Mouse (Mus musculus): ENCODE data around the gene Pom121l2.

Gene Pom121l2

DNA sequence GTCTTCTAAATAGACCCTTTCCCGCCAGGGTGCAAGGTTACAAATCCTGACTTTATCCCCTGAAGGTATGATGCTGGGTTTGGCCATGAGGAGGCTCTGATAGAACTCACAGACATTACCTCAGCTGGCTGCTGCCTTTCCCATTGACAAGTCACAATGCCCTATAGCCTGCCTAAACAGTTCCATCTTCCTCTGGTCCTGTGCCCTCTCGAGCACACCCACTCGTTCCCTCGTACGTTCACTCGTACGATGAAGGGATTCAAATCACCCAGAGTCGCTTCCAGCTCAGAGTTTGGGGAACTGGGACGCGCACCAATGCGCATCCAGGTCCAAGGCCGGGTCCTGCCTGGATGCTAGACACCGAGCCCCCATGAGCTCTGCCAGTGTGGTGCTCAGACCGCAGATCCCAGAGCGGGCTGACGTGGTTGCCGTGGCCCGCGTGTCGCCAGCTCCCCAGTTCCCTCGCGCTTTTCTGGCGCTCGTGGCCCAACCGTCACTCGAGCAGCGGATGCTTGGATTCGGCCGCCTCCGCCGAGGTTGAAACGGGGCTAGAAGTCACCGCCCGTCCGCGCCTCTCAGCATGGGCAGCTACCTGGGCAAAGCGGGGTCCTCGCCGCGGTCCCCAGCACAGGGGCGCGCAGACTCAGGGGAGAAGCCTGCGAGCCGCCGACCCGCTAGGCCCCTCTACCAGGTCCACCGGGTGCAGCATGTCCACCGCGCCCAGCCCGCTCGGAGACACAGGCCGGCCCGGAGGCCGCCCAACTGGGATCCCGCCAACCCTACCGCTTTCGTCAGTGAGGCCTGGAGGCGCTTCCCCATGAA lies at the start of gene Pom121l2:
TSS of gene Pom121l2 (plus strand) at position 214 of the 822 bp plus-strand sequence.
- peak; percentile 33 for DNase-seq

DNA sequence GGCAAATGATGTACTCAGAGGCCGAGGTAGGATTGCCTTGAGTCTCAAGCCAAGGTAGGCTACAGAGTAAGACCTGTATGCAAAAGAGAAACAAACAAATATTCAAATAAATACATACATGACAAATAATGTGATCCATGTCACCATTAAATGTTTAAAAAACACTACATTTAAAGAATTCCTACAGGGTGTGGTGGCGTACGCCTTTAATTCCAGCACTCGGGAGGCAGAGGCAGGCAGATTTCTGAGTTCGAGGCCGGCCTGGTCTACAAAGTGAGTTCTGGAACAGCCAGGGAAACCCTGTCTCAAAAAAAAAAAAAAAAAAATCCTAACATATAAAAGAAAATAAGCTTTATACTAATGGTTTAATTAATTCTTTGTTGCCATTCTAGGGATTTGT lies 49.3 kb upstream of the Pom121l2 start:
- DNase-seq: no peak

DNA sequence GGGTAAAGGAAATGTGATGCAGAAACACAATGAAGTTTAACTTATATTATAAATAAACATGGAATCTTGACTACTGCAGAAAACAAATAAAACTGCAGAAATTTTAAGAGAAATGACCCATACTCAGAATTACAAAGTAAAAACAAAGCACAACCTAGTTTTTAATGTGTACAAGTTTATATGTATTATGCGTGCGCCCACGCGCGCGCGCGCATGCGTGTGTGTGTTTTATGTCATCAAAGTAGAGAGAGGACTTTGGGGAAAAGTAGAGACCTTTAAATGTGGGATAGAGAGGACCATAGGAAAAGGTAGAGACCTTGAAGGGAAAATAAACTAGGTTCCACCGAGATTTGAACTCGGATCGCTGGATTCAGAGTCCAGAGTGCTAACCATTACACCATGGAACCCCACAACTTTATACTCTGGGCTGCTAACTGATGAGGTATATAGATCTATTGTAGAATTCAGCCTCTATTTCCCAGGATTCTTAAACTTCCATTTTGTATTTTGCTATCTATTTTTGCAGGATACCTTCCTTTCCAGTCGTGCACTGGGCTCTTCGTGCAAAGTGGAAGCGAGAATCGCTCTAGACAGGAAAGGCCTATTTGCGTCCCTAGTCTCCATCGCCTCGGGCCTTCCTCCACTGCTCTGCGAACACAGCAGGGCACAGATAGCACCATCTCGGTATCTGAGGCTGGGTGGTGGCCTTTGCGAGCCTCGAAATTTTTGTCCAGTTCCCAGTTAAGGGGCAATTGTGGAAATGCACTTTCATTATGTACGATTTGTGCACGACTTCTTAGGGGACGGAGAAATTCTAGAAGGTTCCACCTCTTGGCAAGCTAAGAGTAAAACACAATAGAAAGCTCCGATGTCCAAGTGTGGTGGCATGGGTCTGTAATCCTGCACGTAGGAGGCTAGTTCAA lies 47.1 kb upstream of the Pom121l2 start:
- DNase-seq: no peak

DNA sequence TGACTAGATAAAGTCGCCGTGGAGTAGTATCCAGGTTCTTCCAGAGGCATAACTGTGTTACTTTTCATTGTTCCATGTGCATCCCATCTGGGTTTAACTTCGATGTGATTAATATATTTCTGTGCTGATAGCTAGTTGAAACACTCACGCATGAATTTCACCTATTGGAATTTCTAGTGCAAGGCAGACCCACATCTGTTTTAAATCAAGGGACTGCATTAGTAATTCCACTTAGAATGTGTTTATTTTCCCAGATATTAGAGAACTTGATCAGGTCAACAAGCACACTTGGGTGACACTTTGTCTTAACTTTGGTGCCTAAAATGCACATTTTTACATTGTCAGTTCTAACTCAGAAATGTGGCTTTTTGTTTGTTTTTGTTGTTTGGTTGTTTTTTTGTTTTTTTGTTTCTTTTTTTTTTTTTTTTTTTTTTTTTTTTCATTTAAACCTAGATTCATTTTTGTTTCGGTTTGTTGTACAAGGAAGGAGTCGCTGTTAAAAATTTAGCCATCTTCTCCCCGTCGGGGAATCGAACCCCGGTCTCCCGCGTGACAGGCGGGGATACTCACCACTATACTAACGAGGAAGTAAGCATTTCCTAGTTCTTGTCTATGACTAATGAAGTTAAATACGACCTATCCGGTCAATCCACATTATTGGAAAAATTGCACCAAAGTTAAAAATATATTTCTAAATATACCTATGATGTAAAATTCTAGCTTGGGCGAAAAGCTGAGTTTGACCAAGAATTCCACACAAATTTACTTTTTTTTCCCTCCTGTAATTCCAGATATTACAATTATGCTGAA lies 45.8 kb upstream of the Pom121l2 start:
- DNase-seq: peak; percentile 27

DNA sequence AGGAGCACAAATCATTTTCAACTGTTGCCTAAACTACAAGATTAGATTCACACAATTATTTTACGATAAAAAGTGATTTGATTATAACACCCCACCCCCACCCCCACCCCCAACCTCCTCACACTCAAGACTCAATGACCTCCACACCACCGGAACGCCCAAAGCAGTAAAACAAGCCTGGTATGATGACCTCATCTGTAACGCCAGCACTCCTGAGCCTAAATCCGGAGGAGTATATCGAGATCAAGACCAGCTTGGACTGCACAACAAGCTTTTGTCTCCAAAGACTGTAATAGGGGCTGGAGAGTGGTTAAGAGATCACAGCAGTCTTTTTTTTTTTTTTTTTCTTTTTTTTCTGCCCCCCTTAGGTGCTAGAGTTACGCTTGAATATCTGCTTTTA lies 45.2 kb upstream of the Pom121l2 start:
- DNase-seq: no peak

DNA sequence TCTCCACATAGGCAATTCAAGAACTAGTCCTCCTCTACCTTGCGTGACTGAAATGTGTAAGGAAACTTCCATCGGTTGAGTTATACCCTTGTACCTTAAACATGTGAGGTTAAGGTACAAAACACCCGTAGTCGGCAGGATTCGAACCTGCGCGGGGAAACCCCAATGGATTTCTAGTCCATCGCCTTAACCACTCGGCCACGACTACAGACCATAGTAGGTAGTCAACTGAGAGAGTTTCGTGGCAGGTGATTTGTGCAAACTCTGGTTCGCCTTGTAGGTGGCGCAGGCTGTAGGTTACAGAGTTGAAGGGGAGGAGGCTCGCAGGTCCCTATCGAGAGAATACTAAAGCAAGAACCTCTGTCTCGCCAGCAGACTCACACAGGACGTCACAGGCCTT lies 44.0 kb upstream of the Pom121l2 start:
- no peak for DNase-seq

DNA sequence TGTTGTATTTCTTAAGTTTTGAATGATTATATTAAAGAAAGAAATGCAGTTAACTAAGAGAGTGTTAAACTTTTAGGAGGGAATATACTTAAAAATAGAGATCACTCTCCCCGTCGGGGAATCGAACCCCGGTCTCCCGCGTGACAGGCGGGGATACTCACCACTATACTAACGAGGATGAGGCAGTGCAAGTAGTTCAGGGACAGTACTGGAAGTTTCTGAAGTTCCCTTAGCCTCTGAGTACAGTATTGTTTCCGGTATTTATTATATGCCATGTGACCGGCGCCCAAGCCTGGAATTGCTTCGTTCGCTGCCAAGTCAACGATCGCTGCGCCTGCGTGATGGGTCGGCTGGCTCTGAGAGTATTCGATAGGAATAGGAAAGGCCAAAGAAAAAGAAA lies 40.8 kb upstream of the Pom121l2 start:
- peak; percentile 77 for DNase-seq

DNA sequence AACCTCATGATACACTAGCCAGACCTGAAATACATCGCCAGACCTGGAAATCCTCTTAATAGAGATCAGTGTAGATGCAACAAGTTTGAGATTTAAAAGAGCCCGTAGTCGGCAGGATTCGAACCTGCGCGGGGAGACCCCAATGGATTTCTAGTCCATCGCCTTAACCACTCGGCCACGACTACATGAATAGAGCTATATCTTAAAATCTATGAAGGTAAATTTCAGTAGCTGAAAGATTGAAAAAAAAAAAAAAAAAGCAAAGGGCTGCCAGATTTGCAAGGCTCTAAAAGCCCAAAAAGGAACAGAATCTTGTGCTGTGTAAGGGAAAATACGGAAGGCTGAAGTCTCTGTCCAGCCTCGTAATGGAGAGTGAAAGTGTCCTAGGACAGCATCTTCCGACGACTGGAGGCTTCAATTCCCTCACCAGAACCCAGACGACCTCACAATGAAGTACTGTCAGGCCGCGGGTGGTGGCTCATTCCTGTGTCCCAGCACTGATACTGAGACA lies 40.1 kb upstream of the Pom121l2 start:
- DNase-seq: peak; percentile 80

DNA sequence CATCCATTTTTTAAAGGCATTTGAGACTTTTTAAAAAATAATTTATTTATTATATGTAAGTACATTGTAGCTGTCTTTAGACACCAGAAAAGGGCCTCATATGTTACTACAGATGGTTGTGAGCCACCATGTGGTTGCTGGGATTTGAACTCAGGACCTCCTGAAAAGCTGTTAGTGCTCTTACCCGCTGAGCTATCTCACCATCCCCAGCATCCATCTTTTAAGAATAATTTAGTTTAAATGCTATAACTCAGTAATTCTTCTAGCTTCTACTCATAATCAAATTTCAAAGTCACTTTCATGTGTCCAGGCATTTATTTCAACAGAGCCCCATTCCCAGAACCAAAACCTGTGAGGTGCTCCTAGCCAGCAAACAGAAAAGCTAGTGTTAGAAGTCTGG lies 37.4 kb upstream of the Pom121l2 start:
- no peak for DNase-seq

DNA sequence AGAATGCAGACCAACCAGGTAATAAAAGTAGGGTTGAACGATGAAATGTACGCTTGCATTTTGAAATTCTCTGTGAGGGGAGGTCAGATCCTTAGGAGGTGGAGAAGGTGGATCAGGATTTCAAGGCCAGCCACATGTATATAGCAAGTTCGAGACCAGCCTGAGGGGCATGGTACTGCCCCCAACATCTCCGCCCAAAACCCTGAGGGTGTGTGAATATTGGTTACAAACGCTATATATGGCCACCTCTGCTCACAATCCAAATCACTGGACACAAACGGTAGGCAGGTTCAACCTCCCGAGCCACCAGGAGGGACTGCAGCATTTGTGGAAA lies 36.4 kb upstream of the Pom121l2 start:
- DNase-seq: no peak

DNA sequence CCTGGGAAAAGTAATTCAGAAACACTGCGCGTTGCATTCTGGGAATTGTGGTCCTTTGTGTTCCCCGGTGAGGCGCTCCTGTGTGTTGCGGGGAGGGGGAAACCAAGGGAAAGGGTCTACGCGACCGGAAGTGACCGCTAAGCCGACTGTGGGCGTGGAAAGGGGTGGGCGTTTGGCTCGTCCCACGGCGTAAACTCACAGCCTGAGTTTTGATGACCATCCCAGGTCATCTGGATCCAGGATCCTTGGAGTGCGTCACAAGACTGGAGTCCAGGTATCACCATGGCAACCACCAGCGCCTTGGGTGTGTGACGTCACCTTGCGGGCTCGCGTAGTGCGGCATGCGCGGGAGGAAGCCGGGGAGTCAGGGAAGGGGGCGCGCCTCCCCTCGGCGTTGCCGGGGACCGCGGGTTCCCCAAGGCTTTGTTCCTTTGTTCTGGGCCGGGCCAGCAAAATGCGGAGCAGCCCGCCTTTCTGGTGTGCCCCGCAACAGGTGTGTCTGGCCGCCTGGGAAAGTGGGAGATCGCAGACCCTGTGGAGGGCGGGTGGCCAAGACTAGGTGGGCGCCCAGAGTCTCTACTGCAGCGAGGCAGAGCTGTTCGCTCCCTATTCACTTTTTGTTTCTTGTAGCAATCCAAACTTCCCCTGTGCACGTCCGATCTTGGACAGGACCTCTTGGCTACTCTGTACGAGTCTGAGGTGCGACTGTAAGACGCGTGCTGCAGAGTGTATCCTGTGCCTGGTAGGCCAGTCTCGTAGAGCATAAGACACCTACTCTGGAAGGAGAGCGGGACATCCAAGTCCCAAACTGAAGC lies 35.9 kb upstream of the Pom121l2 start, which contains the start of gene Zfp184:
TSS of gene Zfp184 (plus strand) at position 169 of the 815 bp plus-strand sequence.
- DNase-seq: peak; percentile 93

DNA sequence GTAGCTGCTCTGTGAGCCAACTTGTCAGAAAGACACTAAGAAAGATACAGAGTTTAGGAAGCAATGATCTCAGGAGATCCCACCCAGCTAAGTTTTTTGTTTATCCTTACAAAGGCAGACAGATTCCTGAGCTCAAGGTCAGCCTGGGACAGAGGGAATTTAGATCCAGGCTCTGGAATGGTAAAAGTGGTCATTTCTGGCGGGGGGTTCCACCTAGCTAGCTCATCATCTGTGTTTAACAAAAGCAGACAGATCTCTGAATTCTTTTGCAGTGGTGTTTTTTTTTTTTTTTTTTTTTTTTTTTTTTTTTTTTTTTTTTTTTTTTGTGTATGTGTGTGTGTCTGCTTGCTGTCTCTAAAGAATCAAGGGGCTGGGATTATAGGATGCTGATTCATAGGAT lies 11.7 kb upstream of the Pom121l2 start:
- no peak for DNase-seq

DNA sequence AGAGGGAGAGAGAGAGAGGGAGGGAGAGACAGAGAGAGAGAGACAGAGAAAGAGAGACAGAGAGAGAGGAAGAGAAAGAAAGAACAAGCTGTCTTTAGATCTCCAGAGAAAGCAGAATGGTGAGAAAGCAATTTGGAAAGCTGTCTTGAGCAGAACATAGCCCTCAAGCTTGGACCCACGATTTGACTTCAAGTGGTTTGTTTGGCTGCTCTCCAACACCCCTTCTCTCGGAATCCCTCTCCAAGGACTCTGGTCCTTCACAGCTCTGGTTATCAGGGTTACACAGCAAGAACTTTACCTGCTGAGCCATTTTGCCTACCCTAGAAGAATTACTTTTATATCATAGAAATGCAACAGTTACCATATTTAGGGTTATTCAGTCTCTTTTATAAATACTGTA lies 11.2 kb upstream of the Pom121l2 start:
- no peak for DNase-seq

DNA sequence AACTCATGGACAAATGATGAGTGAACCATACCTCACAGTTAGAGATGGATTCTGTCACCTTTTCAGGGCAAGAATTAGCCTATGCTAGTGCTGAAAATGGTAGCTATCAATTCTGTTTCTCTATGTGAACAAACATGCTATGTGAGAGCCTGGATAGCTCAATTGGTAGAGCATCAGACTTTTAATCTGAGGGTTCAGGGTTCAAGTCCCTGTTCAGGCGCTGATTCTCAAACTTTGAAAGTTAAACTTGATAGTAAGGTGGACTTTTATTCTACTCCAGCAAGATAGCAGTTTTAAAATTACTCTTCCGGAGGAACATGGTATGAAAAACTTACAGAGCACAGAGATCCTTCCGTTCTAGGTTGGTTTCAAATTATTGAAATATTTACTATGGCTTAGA lies 9.4 kb upstream of the Pom121l2 start:
- DNase-seq: no peak

DNA sequence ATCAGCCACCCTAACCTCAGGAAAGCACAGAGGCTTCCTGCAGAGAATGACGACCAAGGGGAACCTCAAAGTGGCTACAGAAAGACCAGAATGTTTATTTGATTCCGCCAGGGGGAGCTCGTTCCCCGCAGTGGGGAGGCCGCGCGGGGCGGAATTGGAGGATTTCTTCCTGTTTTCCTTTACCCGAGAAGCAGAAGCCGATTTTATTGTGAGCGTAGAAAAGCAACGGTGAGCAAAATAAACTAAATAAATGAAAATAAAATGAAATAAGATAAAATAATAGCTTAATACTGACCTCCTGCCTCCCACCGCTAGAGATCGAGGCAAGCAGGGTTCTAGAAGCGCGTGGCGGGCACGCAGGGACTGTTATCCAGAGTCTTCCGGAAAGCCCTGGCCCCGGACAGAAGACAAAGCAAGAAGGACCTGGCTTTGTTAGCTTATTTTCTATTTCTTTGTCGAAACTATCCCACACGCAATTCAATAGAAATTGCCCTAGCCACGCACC lies 6.7 kb upstream of the Pom121l2 start:
- peak; percentile 88 for DNase-seq

DNA sequence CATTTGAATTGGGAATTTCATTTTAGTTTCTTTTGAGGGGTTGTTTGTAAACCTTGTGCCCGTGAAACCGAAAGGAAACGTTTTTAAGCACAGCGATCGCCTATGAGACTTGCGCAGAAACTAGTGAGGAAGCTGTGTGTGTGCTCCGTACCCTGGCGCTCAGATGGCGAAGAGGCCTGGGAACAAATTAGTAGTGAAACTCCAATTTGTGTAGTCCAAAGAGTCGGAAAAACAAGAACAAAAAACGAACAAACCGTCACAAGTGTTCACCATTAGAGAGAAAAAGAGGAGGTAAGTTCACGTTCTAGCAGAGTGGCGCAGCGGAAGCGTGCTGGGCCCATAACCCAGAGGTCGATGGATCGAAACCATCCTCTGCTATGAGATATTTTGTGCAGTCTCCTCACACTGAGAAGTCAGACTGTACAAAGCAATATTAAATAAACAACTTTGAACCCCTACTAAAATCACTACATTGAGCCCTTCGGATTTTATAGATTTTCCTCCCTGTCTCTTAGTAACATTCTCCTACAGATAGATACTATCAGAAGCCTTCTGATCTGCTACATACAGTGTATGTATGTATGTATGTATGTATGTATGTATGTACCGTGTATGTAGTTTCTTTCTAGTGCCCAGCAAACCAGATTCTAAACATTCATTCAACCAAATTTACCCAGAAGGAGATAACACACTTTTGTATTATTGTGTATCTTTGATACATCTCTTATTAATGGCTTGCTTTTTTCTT lies 6.1 kb upstream of the Pom121l2 start:
- DNase-seq: peak; percentile 73

DNA sequence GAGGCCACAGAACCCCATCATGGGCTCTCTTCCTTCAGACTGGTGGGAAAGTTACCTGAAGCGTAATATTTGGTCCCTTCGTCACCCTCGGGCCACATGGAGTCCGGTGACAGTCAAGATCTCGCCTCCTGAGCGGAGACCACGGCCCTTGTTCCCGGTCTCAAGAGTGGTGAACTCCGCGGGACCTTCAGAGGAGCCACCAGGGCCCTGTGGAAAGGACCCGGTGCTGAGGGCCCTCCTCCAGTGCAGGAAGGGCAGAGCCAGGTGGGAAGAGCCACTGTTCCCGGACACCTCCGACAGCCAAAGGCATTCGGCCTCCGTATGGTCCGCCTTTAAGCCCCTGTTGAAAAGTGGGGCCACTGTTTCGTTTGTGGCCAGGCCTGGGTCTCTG lies 804 bp downstream of the Pom121l2 start:
- DNase-seq: no peak

DNA sequence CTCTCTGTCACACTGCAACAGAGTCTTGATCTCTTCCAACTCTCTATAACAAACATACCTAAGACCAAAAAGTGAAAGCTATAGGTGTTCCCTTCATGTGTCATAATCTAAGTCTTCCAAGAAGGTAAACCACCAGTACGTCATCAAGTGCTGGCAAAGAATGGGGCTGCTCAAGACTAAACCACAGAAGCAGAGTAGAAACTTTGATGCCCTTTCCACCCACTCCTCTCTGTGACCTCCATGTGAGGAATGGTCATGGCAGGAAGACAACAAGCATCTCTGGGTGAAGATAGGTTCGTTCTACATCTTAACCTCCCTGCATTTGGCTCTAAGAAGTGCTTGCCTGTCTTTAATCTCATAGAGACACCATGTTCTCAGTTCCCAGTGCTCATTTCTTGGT lies 3.5 kb downstream of the Pom121l2 start:
- DNase-seq: no peak

DNA sequence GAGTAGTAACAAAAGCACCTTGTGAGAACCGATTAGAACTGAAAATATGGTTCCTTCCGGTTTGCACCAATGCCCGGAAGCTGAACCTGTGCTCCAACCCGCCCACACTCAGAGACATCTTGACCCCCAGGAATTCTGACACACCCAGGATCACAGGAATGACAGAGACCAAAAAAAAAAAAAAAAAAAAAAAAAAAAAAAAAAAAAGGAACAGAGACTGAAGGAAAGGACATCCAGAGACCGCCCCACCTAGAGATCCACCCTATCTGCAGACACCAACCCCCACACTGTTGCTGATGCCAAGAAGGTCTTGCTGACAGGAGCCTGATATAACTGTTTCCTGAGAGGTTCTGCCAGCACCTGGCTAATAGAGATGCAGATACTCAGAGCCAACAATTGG lies 11.6 kb downstream of the Pom121l2 start:
- DNase-seq: no peak

DNA sequence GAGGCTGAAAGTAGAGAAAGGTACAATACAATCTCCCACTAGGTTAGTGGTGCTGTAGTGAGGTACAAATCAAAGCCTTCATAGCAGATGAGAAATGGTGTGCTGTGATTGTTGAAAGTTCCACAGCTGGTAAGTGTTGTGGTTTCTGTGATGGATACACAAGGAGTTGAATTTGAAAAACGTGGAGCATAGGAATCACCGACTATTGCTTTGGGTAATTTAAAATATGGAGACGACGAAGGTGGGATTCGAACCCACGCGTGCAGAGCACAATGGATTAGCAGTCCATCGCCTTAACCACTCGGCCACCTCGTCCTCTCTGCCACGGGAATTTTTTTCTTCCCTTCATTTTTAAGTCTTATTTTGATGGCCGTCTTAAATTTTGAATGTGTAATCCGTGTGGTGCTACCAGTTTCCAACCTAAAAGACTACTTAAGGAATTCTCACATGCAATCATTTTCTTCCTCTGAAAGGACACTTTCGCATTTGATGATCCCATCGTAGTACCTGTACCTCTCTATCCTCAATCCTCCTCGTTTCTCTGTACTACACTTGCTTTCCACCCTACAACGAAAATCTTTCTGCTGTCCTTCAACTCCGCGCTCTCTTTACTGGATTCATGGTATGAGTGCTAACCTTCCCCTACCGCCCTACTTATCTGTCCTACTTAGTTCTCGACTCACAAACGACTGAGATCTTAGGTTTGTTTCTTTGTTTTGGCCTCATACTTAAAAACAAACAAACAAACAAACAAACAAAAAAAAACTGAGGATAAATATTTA lies 13.2 kb downstream of the Pom121l2 start:
- DNase-seq: no peak
